Mouse (Mus musculus) hindlimb bud, embryonic 11.5 days (tissue): ENCODE measurements around the gene Ace.

Experiments
- DNase-seq: peaks from one replicate; pipeline ENCODE4 v3.0.0-alpha.2; 2012; ENCODE audit warnings: low read depth, low spot score; ENCODE audit errors: extremely low spot score

Ace gene

GRCm38 (mm10) chr11:105967741-105968574 lies at the start of gene Ace:
Gene Ace, plus strand, starts transcription at chr11:105967945.
- DNase-seq, result no peak

GRCm38 (mm10) chr11:105920098-105920785 lies 47.5 kb upstream of the Ace start:
- DNase-seq, result no peak

- no peak for DNase-seq
These were observed 46.9 kb upstream of the Ace start for GRCm38 (mm10) chr11:105920836-105921235.

GRCm38 (mm10) chr11:105921275-105921674 lies 46.5 kb upstream of the Ace start:
- no peak for DNase-seq

- no peak for DNase-seq
These were observed 44.7 kb upstream of the Ace start for GRCm38 (mm10) chr11:105922769-105923663.

- DNase-seq, result peak; percentile 83
These were observed 40.4 kb upstream of the Ace start for GRCm38 (mm10) chr11:105927065-105928030.

- no peak for DNase-seq
These were observed 39.6 kb upstream of the Ace start for GRCm38 (mm10) chr11:105928171-105928570.

GRCm38 (mm10) chr11:105931380-105931779 lies 36.4 kb upstream of the Ace start:
- no peak for DNase-seq

GRCm38 (mm10) chr11:105933746-105934145 lies 34.0 kb upstream of the Ace start:
- DNase-seq, result no peak

- no peak for DNase-seq
These were observed 33.4 kb upstream of the Ace start for GRCm38 (mm10) chr11:105934303-105934711.

GRCm38 (mm10) chr11:105934816-105935215 lies 32.9 kb upstream of the Ace start:
- no peak for DNase-seq

- DNase-seq, result no peak
These were observed 32.2 kb upstream of the Ace start for GRCm38 (mm10) chr11:105935496-105935895.

GRCm38 (mm10) chr11:105936200-105936599 lies 31.5 kb upstream of the Ace start:
- DNase-seq, result no peak

GRCm38 (mm10) chr11:105936974-105937373 lies 30.8 kb upstream of the Ace start:
- no peak for DNase-seq

GRCm38 (mm10) chr11:105938771-105939170 lies 29.0 kb upstream of the Ace start:
- DNase-seq, result no peak

- no peak for DNase-seq
These were observed 25.8 kb upstream of the Ace start for GRCm38 (mm10) chr11:105941973-105942372.

GRCm38 (mm10) chr11:105943133-105944102 lies 24.3 kb upstream of the Ace start:
- DNase-seq, result no peak

GRCm38 (mm10) chr11:105944126-105944621 lies 23.6 kb upstream of the Ace start:
- no peak for DNase-seq
